Mouse (Mus musculus) midbrain, embryonic 14.5 days (tissue): ENCODE measurements around the gene Gimap9. TPM values are rescaled to one million over a fixed set of nuclear protein-coding genes. Genes with fewer than 3 reads are reported as not detected.

Experiments used
- ATAC-seq: fragments of 200-750 bp; cut with Nextera tagmentation; 2 replicates; pipeline ENCODE4 v1.8.0; 2017; ENCODE audit warnings: moderate number of reproducible peaks, moderate library complexity; ENCODE audit not compliant: low FRiP score, low TSS enrichment
- DNase-seq: peaks from one replicate; pipeline ENCODE4 v3.0.0-alpha.2; 2015
- H3K27ac ChIP-seq: fragments of 300-500 bp; sonication (generic); replicated peaks from 2 replicates; pipeline ENCODE4 v1.5.1; 2014; ENCODE audit warnings: mild to moderate bottlenecking, low read depth, low read length, moderate library complexity
- H3K27me3 ChIP-seq: fragments of 300-500 bp; sonication (generic); 2 replicates; pipeline ENCODE4 v1.6.1; 2014; ENCODE audit warnings: low read length, control low read depth, mixed read lengths; ENCODE audit not compliant: control insufficient read depth, insufficient read depth
- H3K36me3 ChIP-seq: fragments of 300-500 bp; sonication (generic); 2 replicates; pipeline ENCODE4 v1.6.1; 2014; ENCODE audit warnings: low read length, control low read depth; ENCODE audit not compliant: control insufficient read depth, insufficient read depth
- H3K4me1 ChIP-seq: fragments of 300-500 bp; sonication (generic); 2 replicates; pipeline ENCODE4 v1.6.1; 2014; ENCODE audit warnings: mild to moderate bottlenecking, antibody characterized with exemption, low read length, control low read depth; ENCODE audit not compliant: control insufficient read depth, insufficient read depth
- H3K4me2 ChIP-seq: fragments of 300-500 bp; sonication (generic); 2 replicates; pipeline ENCODE4 v1.6.1; 2014; ENCODE audit warnings: mild to moderate bottlenecking, low read length, moderate library complexity
- H3K4me3 ChIP-seq: fragments of 300-500 bp; sonication (generic); replicated peaks from 2 replicates; pipeline ENCODE4 v1.5.1; 2014; ENCODE audit warnings: low read depth, low read length
- H3K9ac ChIP-seq: fragments of 300-500 bp; sonication (generic); replicated peaks from 2 replicates; pipeline ENCODE4 v1.6.1; 2014; ENCODE audit warnings: mild to moderate bottlenecking, low read length, moderate library complexity
- H3K9me3 ChIP-seq: fragments of 300-500 bp; sonication (generic); 2 replicates; pipeline ENCODE4 v1.6.1; 2016; ENCODE audit warnings: low read length, control low read depth, mixed read lengths; ENCODE audit not compliant: control insufficient read depth
- whole genome bisulfite sequencing: fragments of 180-500 bp; shearing (Covaris S2); extraction: QIAGEN DNeasy Blood & Tissue Kit; methylation state at CpG from one replicate; pipeline ENCODE4 v1.1.7; 2014; 5-methylcytosine and 5-hydroxymethylcytosine counted together
- polyA plus RNA-seq: library from polyadenylated mRNA; unstranded; fragments of >200 nt; fragmentation: Nextera tagmentation; extraction: Ambion mirVana; gene quantifications from 2 replicates; pipeline ENCODE4 v1.2.1, GENCODE M21; 2014

Gene Gimap9
- polyA plus RNA-seq, 1 experiment from 2014 or later: 2.1 TPM

DNA sequence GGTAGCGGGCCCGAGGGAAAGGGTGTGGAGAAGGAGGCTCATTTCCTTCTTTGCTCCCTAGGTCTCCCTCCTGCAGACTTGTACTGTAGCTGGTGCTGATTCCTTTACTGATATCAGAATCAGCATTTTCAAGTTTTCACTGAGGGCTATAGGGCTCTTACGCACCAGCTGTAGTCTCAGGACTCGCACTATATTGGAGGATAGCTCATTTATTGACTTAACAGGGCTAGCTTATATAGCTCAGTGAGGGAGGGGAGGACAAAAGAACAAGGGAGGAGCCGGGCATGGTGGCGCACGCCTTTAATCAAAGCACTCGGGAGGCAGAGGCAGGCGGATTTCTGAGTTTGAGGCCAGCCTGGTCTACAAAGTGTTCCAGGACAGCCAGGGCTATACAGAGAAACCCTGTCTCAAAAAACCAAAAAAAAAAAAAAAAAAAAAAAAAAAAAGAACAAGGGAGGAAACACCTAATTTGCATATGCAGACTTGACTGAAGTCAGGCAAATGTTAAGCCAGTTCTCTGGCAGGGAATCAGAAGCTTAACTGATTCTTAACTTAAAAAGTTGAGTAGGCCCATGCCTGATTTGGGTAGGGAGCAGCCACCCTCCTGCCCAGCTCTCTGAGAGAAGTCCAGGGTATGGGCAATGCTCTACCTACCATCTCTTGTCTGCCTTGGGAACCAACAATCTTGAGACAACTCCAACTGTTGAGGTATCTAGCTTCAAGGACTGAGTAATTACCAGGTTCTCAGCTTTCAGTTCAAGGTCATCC, 1.5 kb upstream of the Gimap9 start:
- Histone ChIP-seq H3K36me3 (no peaks in the 10 kb centered on the region), H3K4me3 (no peak overlapping the region), H3K4me2 (no peak overlapping the region), H3K9me3 (no peaks in the 10 kb centered on the region), H3K9ac (no peak overlapping the region), H3K27me3 (no peaks in the 10 kb centered on the region), H3K4me1 (no peaks in the 10 kb centered on the region), H3K27ac (no peak overlapping the region)
- DNase-seq (no peak), ATAC-seq (no peak)
- 93% methylated on average over 9 of the region's 9 CpGs for WGBS

GRCm38 (mm10) chr6:48675400-48675930, 464 bp upstream of the Gimap9 start:
- Histone ChIP-seq H3K4me1 (no peaks in the 10 kb centered on the region), H3K9ac (no peak overlapping the region), H3K27me3 (no peaks in the 10 kb centered on the region), H3K36me3 (no peaks in the 10 kb centered on the region), H3K4me2 (peak overlapping the region; percentile 29; the same call in 1 of the 2 replicates), H3K4me3 (no peak overlapping the region), H3K9me3 (no peaks in the 10 kb centered on the region), H3K27ac (no peak overlapping the region)
- peak; percentile 21 for DNase-seq
- no peak for ATAC-seq
- 43% methylated on average over 10 of the region's 10 CpGs for WGBS

GRCm38 (mm10) chr6:48676860-48677415, 1.0 kb downstream of the Gimap9 start:
- H3K4me3 ChIP-seq: no peak overlapping the region
- ATAC-seq (no peak), DNase-seq (no peak)
- H3K36me3 ChIP-seq: no peaks in the 10 kb centered on the region
- H3K27me3 ChIP-seq: no peaks in the 10 kb centered on the region
- H3K9ac ChIP-seq: no peak overlapping the region
- H3K4me1 ChIP-seq: no peaks in the 10 kb centered on the region
- H3K27ac ChIP-seq: no peak overlapping the region
- 84% methylated on average over 5 of the region's 5 CpGs for WGBS
- H3K9me3 ChIP-seq: no peaks in the 10 kb centered on the region
- no peak overlapping the region for H3K4me2 ChIP-seq

- Histone ChIP-seq H3K9me3 (no peaks in the 10 kb centered on the region), H3K4me1 (no peaks in the 10 kb centered on the region), H3K4me3 (no peak overlapping the region), H3K27me3 (no peaks in the 10 kb centered on the region), H3K9ac (no peak overlapping the region), H3K4me2 (no peak overlapping the region), H3K36me3 (no peaks in the 10 kb centered on the region), H3K27ac (no peak overlapping the region)
- ATAC-seq (no peak), DNase-seq (no peak)
- 94% methylated on average over 17 of the region's 17 CpGs for WGBS
Measured at GRCm38 (mm10) chr6:48677492-48678345, 1.8 kb downstream of the Gimap9 start.

DNA sequence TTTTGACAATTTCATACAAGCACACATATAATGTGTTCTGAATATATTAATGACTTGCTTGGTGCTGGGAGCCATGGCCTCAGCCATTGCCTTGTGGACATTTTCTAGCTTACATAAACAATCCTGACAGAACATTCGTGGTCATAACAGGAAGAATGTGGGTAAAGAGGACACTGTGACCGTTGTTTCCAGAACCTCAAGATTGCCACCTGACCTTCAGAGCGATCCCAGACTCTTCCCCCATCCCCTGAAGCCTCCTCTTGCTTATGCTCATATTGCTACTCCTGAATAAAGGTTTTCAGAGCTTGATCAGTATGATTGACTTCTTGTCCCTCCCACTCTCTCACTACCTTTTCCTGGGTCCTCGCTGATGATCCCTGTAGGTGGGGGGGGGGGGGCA, 2.5 kb downstream of the Gimap9 start:
- Histone ChIP-seq H3K9me3 (no peaks in the 10 kb centered on the region), H3K27me3 (no peaks in the 10 kb centered on the region), H3K4me1 (no peaks in the 10 kb centered on the region), H3K27ac (no peak overlapping the region), H3K9ac (no peak overlapping the region), H3K4me2 (no peak overlapping the region), H3K36me3 (no peaks in the 10 kb centered on the region), H3K4me3 (no peak overlapping the region)
- 88% methylated on average over 4 of the region's 4 CpGs for WGBS
- ATAC-seq: no peak
- no peak for DNase-seq

GRCm38 (mm10) chr6:48679701-48680100, 3.8 kb downstream of the Gimap9 start:
- ATAC-seq (no peak), DNase-seq (no peak)
- Histone ChIP-seq H3K9me3 (no peaks in the 10 kb centered on the region), H3K4me2 (no peak overlapping the region), H3K27ac (no peak overlapping the region), H3K4me1 (no peaks in the 10 kb centered on the region), H3K27me3 (no peaks in the 10 kb centered on the region), H3K36me3 (no peaks in the 10 kb centered on the region), H3K9ac (no peak overlapping the region), H3K4me3 (no peak overlapping the region)
- WGBS: 87% methylated on average over 6 of the region's 6 CpGs

- H3K4me3 ChIP-seq: no peak overlapping the region
- ATAC-seq (no peak), DNase-seq (no peak)
- H3K9ac ChIP-seq: no peak overlapping the region
- no peaks in the 10 kb centered on the region for H3K4me1 ChIP-seq
- H3K4me2 ChIP-seq: no peak overlapping the region
- H3K36me3 ChIP-seq: no peaks in the 10 kb centered on the region
- no peak overlapping the region for H3K27ac ChIP-seq
- WGBS: 89% methylated on average over 5 of the region's 5 CpGs
- H3K9me3 ChIP-seq: no peaks in the 10 kb centered on the region
- no peaks in the 10 kb centered on the region for H3K27me3 ChIP-seq
Measured at GRCm38 (mm10) chr6:48680421-48680820, 4.5 kb downstream of the Gimap9 start.

DNA sequence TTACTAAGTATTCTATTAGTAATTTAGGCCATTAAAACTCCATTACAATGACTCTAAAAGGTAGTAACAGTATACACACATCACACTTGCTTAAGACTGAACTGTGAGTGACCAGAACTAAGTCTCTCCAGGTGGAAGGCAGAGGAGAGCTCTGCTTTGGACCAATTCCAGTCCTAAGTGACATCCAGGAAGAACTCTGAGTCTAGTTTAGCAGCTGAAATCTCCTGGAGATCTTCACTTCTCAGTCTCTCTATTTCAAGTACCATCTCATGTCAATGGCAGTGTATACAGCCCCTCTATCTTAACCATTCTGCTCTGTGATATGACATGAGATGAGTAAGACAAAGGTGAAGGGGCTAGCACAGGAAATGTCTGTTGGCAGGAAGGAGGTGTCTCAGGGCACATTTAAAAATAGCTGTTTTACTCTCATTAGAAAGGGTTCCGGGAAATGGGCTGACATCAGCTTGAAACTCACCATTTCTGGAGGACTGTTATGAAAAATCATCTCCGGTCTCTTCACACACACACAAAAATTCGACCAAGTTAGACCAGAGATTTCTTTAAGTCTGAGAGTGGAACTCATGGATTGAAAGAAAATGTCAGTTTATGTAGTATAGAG, 5.7 kb downstream of the Gimap9 start:
- no peak overlapping the region for H3K27ac ChIP-seq
- ATAC-seq: no peak
- H3K4me3 ChIP-seq: no peak overlapping the region
- H3K36me3 ChIP-seq: no peaks in the 10 kb centered on the region
- no peak for DNase-seq
- no peak overlapping the region for H3K4me2 ChIP-seq
- H3K9me3 ChIP-seq: no peaks in the 10 kb centered on the region
- no peak overlapping the region for H3K9ac ChIP-seq
- H3K27me3 ChIP-seq: no peaks in the 10 kb centered on the region
- H3K4me1 ChIP-seq: no peaks in the 10 kb centered on the region
- WGBS: 86% methylated on average over 3 of the region's 3 CpGs
